Mouse (Mus musculus) bone marrow macrophage, adult 2 months (primary cell): ENCODE measurements around the gene Slc22a16.

ENCODE experiments used
- CTCF ChIP-seq: IDR thresholded peaks from 2 replicates; pipeline ENCODE4 v1.5.1; 2012; ENCODE audit warnings: low read depth, mild to moderate bottlenecking, low read length, moderate library complexity
- POLR2A ChIP-seq: IDR thresholded peaks from 2 replicates; pipeline ENCODE4 v1.6.1; 2012; ENCODE audit warnings: mild to moderate bottlenecking, low read depth, low read length, borderline replicate concordance

DNA sequence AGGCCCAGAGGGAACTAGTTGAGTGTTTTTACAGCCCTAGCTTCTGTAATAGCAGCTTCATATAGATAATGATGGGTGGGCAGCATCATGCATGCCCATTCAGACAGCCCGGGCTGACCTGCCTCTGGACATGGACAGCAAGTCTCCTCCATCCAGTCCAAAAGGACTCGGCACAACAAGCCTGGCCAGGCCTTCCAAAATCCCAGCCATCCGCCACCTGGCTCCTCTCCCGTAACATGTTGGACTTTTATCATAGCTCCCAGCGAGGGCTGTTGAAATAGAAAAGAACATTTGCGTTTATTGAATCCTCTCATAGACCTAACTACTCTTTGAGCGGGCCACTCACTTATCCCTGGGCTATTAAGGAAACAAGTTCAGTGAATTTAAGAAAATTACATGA, 71.8 kb downstream of the Slc22a16 start:
- TF ChIP-seq CTCF (no peak), POLR2A (no peak)
